Mouse (Mus musculus): ENCODE measurements around the gene Dpm3.
"Not testable (repeated sequence)": the region's sequence is repeated elsewhere in the genome, so short reads cannot be mapped to it uniquely, and the experiment has no call there.

Dpm3 gene

GRCm38 (mm10) chr3:89259076-89259475 is at the start of gene Dpm3:
Dpm3 (plus strand) TSS chr3:89259358.
- DNase-seq (ENCODE audit: extremely low spot score, low spot score), result no peak

- DNase-seq (ENCODE audit: extremely low spot score, low spot score), result no peak
Measured at GRCm38 (mm10) chr3:89209731-89210130, 49.4 kb upstream of the Dpm3 start.

- DNase-seq (ENCODE audit: extremely low spot score, low spot score), result no peak
Measured at GRCm38 (mm10) chr3:89210162-89210561, 49.0 kb upstream of the Dpm3 start.

- no peak for DNase-seq (ENCODE audit: extremely low spot score, low spot score)
Measured at GRCm38 (mm10) chr3:89210731-89211130, 48.4 kb upstream of the Dpm3 start.

GRCm38 (mm10) chr3:89213803-89214530 is 45.2 kb upstream of the Dpm3 start:
- DNase-seq (ENCODE audit: extremely low spot score, low spot score), result peak; percentile 92

- peak; percentile 58 for DNase-seq (ENCODE audit: extremely low spot score, low spot score)
Measured at GRCm38 (mm10) chr3:89214681-89215411, 44.3 kb upstream of the Dpm3 start, which contains the start of gene Thbs3. Thbs3 (plus strand) TSS chr3:89215180.

- peak; percentile 86 for DNase-seq (ENCODE audit: extremely low spot score, low spot score)
Measured at GRCm38 (mm10) chr3:89215853-89216252, 43.3 kb upstream of the Dpm3 start.

GRCm38 (mm10) chr3:89216407-89216806 is 42.8 kb upstream of the Dpm3 start:
- not testable (repeated sequence) for DNase-seq (ENCODE audit: extremely low spot score, low spot score)

- no peak for DNase-seq (ENCODE audit: extremely low spot score, low spot score)
Measured at GRCm38 (mm10) chr3:89218271-89218670, 40.9 kb upstream of the Dpm3 start.

- DNase-seq (ENCODE audit: extremely low spot score, low spot score), result no peak
Measured at GRCm38 (mm10) chr3:89219546-89219945, 39.6 kb upstream of the Dpm3 start.

GRCm38 (mm10) chr3:89221167-89221566 is 38.0 kb upstream of the Dpm3 start:
- DNase-seq (ENCODE audit: extremely low spot score, low spot score), result no peak

- DNase-seq (ENCODE audit: extremely low spot score, low spot score), result no peak
Measured at GRCm38 (mm10) chr3:89224796-89225195, 34.4 kb upstream of the Dpm3 start.

- no peak for DNase-seq (ENCODE audit: extremely low spot score, low spot score)
Measured at GRCm38 (mm10) chr3:89225321-89225815, 33.8 kb upstream of the Dpm3 start.

- DNase-seq (ENCODE audit: extremely low spot score, low spot score), result peak; percentile 68
Measured at GRCm38 (mm10) chr3:89225918-89226317, 33.2 kb upstream of the Dpm3 start.

- peak; percentile 52 for DNase-seq (ENCODE audit: extremely low spot score, low spot score)
Measured at GRCm38 (mm10) chr3:89226361-89226760, 32.8 kb upstream of the Dpm3 start.

- no peak for DNase-seq (ENCODE audit: extremely low spot score, low spot score)
Measured at GRCm38 (mm10) chr3:89226900-89227299, 32.3 kb upstream of the Dpm3 start, which contains the start of gene Mtx1. Mtx1 (minus strand) TSS chr3:89227088.

- DNase-seq (ENCODE audit: extremely low spot score, low spot score), result peak; percentile 97
Measured at GRCm38 (mm10) chr3:89227307-89228179, 31.6 kb upstream of the Dpm3 start.

GRCm38 (mm10) chr3:89228180-89228549 is 31.0 kb upstream of the Dpm3 start:
- DNase-seq (ENCODE audit: extremely low spot score, low spot score), result peak; percentile 90

- no peak for DNase-seq (ENCODE audit: extremely low spot score, low spot score)
Measured at GRCm38 (mm10) chr3:89228836-89229235, 30.3 kb upstream of the Dpm3 start, which contains the start of gene Muc1. Muc1 (plus strand) TSS chr3:89229057.

GRCm38 (mm10) chr3:89229276-89229675 is 29.9 kb upstream of the Dpm3 start:
- DNase-seq (ENCODE audit: extremely low spot score, low spot score), result no peak

GRCm38 (mm10) chr3:89230561-89230960 is 28.6 kb upstream of the Dpm3 start:
- no peak for DNase-seq (ENCODE audit: extremely low spot score, low spot score)
